Mouse (Mus musculus): Measurements from ENCODE around the gene Rftn1. TPM values are rescaled to one million over a fixed set of nuclear protein-coding genes. Genes with fewer than 3 reads are reported as not detected.

The Rftn1 gene
- polyA plus RNA-seq, 2 experiments, result 14.6 to 15.0 TPM

DNA sequence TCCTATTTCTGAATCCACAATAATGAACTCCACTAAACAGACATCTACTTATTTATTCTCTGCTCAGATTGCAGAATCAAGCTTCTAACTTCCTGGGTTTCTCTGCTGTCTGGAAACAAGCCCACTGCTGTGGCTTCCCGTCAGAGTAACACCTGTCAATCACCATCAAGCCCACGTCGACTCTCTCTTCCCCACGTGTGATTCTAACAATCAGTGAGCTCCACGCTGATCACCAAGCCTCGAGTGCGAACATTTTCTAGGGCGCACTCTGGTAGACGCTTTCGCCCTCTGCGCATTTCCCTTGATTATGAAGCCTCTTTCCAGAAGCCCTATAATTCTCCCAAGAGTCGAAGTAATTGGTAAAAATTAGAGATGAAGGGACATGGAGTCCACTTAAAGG is 90.4 kb downstream of the Rftn1 start:
- Histone ChIP-seq H3K4me1 (ENCODE audit: control insufficient read depth, insufficient read depth, low read length) (no peaks in the 10 kb centered on the region), H3K27me3 (ENCODE audit: control insufficient read depth, insufficient read depth, low read length) (no peaks in the 10 kb centered on the region), H3K9me3 (ENCODE audit: control insufficient read depth, low read length) (no peaks in the 10 kb centered on the region), H3K4me2 (replicated peaks; ENCODE audit: low read depth, low read length, severe bottlenecking) (no peak overlapping the region), H3K27ac (replicated peaks; ENCODE audit: low read depth, low read length) (no peak overlapping the region), H3K9ac (ENCODE audit: low read depth, low read length, severe bottlenecking) (no peak overlapping the region), H3K36me3 (ENCODE audit: control insufficient read depth, insufficient read depth, low read length) (no peaks in the 10 kb centered on the region), H3K4me3 (replicated peaks; ENCODE audit: low read length) (no peak overlapping the region)
- no peak for ATAC-seq (ENCODE audit: low FRiP score, low read depth)
- no peak for TF ChIP-seq POLR2A (IDR thresholded peaks at IDR 0.05; ENCODE audit: borderline replicate concordance, extremely low read depth, insufficient read depth, insufficient read length)
- WGBS, result 75% methylated on average over 12 of the region's 12 CpGs
- DNase-seq (ENCODE audit: low spot score), result no peak

DNA sequence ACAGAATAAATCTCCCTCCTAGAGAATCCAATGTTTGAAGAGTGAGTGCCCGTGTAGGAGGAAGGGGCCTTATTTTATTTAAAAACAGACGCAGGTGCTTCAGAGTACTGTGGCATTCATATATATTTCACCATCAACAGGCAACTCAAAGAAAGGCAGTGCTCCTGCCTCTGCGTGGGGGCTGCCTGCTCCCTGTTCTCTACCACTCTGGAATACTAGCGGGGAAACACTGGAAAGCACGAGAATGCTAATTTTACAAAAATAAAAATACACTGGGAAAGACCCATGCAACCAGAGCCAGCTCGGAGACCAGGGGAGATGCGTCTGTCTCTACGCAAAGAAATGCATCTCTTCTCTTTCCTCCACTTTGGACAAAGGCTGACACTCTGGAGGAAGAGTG is 91.1 kb downstream of the Rftn1 start:
- Histone ChIP-seq H3K36me3 (ENCODE audit: control insufficient read depth, insufficient read depth, low read length) (no peaks in the 10 kb centered on the region), H3K4me1 (ENCODE audit: control insufficient read depth, insufficient read depth, low read length) (no peaks in the 10 kb centered on the region), H3K27ac (replicated peaks; ENCODE audit: low read depth, low read length) (no peak overlapping the region), H3K4me2 (replicated peaks; ENCODE audit: low read depth, low read length, severe bottlenecking) (no peak overlapping the region), H3K27me3 (ENCODE audit: control insufficient read depth, insufficient read depth, low read length) (no peaks in the 10 kb centered on the region), H3K4me3 (replicated peaks; ENCODE audit: low read length) (no peak overlapping the region), H3K9ac (ENCODE audit: low read depth, low read length, severe bottlenecking) (no peak overlapping the region), H3K9me3 (ENCODE audit: control insufficient read depth, low read length) (no peaks in the 10 kb centered on the region)
- no peak for ATAC-seq (ENCODE audit: low FRiP score, low read depth)
- TF ChIP-seq POLR2A (IDR thresholded peaks at IDR 0.05; ENCODE audit: borderline replicate concordance, extremely low read depth, insufficient read depth, insufficient read length), result no peak
- no peak for DNase-seq (ENCODE audit: low spot score)
- 71% methylated on average over 8 of the region's 8 CpGs for WGBS

GRCm38 (mm10) chr17:50098297-50098696 is 92.2 kb downstream of the Rftn1 start:
- Histone ChIP-seq H3K4me3 (replicated peaks; ENCODE audit: low read length) (no peak overlapping the region), H3K4me2 (replicated peaks; ENCODE audit: low read depth, low read length, severe bottlenecking) (no peak overlapping the region), H3K27me3 (ENCODE audit: control insufficient read depth, insufficient read depth, low read length) (no peaks in the 10 kb centered on the region), H3K9me3 (ENCODE audit: control insufficient read depth, low read length) (no peaks in the 10 kb centered on the region), H3K27ac (replicated peaks; ENCODE audit: low read depth, low read length) (no peak overlapping the region), H3K9ac (ENCODE audit: low read depth, low read length, severe bottlenecking) (no peak overlapping the region), H3K36me3 (ENCODE audit: control insufficient read depth, insufficient read depth, low read length) (no peaks in the 10 kb centered on the region), H3K4me1 (ENCODE audit: control insufficient read depth, insufficient read depth, low read length) (no peaks in the 10 kb centered on the region)
- DNase-seq (ENCODE audit: low spot score) (no peak), ATAC-seq (ENCODE audit: low FRiP score, low read depth) (no peak)
- TF ChIP-seq POLR2A (IDR thresholded peaks at IDR 0.05; ENCODE audit: borderline replicate concordance, extremely low read depth, insufficient read depth, insufficient read length), result no peak
- 90% methylated on average over 6 of the region's 6 CpGs for WGBS

DNA sequence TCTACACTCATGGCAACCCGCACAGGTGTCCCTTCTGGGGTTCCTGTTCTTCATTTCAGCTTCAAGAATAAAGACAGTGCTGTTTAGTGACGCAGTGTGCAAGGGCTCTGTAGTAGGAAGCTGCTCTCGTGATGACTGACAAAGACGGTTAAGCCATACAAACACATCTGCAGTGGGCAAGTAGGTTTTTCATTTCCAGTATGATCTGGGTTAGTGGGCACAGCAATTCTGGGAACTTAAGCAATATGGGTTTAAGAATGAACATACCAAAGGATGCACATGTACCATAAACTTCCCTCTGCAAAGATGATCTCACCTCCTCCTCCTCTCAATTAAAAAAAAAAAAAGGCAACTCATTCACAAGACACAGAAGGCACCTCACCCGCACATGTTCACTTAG is 92.6 kb downstream of the Rftn1 start:
- H3K27ac ChIP-seq (replicated peaks; ENCODE audit: low read depth, low read length), result no peak overlapping the region
- no peaks in the 10 kb centered on the region for H3K27me3 ChIP-seq (ENCODE audit: control insufficient read depth, insufficient read depth, low read length)
- H3K36me3 ChIP-seq (ENCODE audit: control insufficient read depth, insufficient read depth, low read length), result no peaks in the 10 kb centered on the region
- H3K4me3 ChIP-seq (replicated peaks; ENCODE audit: low read length), result no peak overlapping the region
- no peaks in the 10 kb centered on the region for H3K4me1 ChIP-seq (ENCODE audit: control insufficient read depth, insufficient read depth, low read length)
- no peak for ATAC-seq (ENCODE audit: low FRiP score, low read depth)
- H3K9ac ChIP-seq (ENCODE audit: low read depth, low read length, severe bottlenecking), result no peak overlapping the region
- no peak for TF ChIP-seq POLR2A (IDR thresholded peaks at IDR 0.05; ENCODE audit: borderline replicate concordance, extremely low read depth, insufficient read depth, insufficient read length)
- no peak overlapping the region for H3K4me2 ChIP-seq (replicated peaks; ENCODE audit: low read depth, low read length, severe bottlenecking)
- 89% methylated on average over 5 of the region's 5 CpGs for WGBS
- DNase-seq (ENCODE audit: low spot score), result no peak
- H3K9me3 ChIP-seq (ENCODE audit: control insufficient read depth, low read length), result no peaks in the 10 kb centered on the region

DNA sequence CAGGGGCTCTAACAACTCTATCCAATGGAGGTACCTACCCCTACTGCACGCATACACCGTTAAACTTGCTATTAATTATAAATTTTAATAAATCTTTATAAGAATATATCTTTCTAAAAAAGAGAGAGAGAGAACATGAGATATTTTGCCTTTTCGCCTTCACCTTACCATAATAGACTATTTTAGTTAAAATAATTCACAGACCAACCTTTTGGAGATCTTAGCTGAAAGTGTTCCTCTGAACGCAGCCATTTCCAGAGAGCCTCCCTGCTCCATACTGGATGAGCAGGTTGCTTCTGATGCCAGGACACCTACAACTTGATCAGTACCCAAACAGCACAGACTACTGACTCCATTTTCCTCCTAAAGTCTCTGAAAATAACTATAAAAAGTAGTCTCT is 94.2 kb downstream of the Rftn1 start:
- no peak for ATAC-seq (ENCODE audit: low FRiP score, low read depth)

GRCm38 (mm10) chr17:50094596-50094995 is 95.9 kb downstream of the Rftn1 start:
- H3K9me3 ChIP-seq (ENCODE audit: control insufficient read depth, low read length), result no peaks in the 10 kb centered on the region
- H3K36me3 ChIP-seq (ENCODE audit: control insufficient read depth, insufficient read depth, low read length), result no peaks in the 10 kb centered on the region
- no peak overlapping the region for H3K4me3 ChIP-seq (replicated peaks; ENCODE audit: low read length)
- no peak for ATAC-seq (ENCODE audit: low FRiP score, low read depth)
- DNase-seq (ENCODE audit: low spot score), result no peak
- H3K9ac ChIP-seq (ENCODE audit: low read depth, low read length, severe bottlenecking), result no peak overlapping the region
- H3K4me2 ChIP-seq (replicated peaks; ENCODE audit: low read depth, low read length, severe bottlenecking), result no peak overlapping the region
- H3K4me1 ChIP-seq (ENCODE audit: control insufficient read depth, insufficient read depth, low read length), result no peaks in the 10 kb centered on the region
- no peak for TF ChIP-seq POLR2A (IDR thresholded peaks at IDR 0.05; ENCODE audit: borderline replicate concordance, extremely low read depth, insufficient read depth, insufficient read length)
- H3K27ac ChIP-seq (replicated peaks; ENCODE audit: low read depth, low read length), result no peak overlapping the region
- H3K27me3 ChIP-seq (ENCODE audit: control insufficient read depth, insufficient read depth, low read length), result no peaks in the 10 kb centered on the region

More for the DNA sequence above, 94.2 kb downstream of the Rftn1 start:
- no peaks in the 10 kb centered on the region for H3K4me1 ChIP-seq (ENCODE audit: control insufficient read depth, insufficient read depth, low read length)
- no peak overlapping the region for H3K9ac ChIP-seq (ENCODE audit: low read depth, low read length, severe bottlenecking)
- H3K27ac ChIP-seq (replicated peaks; ENCODE audit: low read depth, low read length), result no peak overlapping the region
- no peak for TF ChIP-seq POLR2A (IDR thresholded peaks at IDR 0.05; ENCODE audit: borderline replicate concordance, extremely low read depth, insufficient read depth, insufficient read length)
- H3K36me3 ChIP-seq (ENCODE audit: control insufficient read depth, insufficient read depth, low read length), result no peaks in the 10 kb centered on the region
- H3K4me3 ChIP-seq (replicated peaks; ENCODE audit: low read length), result no peak overlapping the region
- 90% methylated on average over 4 of the region's 4 CpGs for WGBS
- H3K27me3 ChIP-seq (ENCODE audit: control insufficient read depth, insufficient read depth, low read length), result no peaks in the 10 kb centered on the region
- no peak for DNase-seq (ENCODE audit: low spot score)
- H3K9me3 ChIP-seq (ENCODE audit: control insufficient read depth, low read length), result no peaks in the 10 kb centered on the region
- H3K4me2 ChIP-seq (replicated peaks; ENCODE audit: low read depth, low read length, severe bottlenecking), result no peak overlapping the region

Measured in limb, embryonic 14.5 days (tissue).